Mouse (Mus musculus) spleen, adult 2 months (tissue): ENCODE measurements around the gene Slc23a2.

Experiments used
- CTCF ChIP-seq: fragments of 200-500 bp; IDR thresholded peaks from 2 replicates; pipeline ENCODE4 v1.5.1; 2011; ENCODE audit warnings: mild to moderate bottlenecking, inconsistent platforms; ENCODE audit not compliant: insufficient read depth, insufficient read length, insufficient replicate concordance; ENCODE audit errors: extremely low read depth
- POLR2A ChIP-seq: fragments of 200-500 bp; IDR thresholded peaks from 2 replicates; pipeline ENCODE4 v1.6.1; 2011; ENCODE audit warnings: low read depth, low read length, inconsistent platforms

DNA sequence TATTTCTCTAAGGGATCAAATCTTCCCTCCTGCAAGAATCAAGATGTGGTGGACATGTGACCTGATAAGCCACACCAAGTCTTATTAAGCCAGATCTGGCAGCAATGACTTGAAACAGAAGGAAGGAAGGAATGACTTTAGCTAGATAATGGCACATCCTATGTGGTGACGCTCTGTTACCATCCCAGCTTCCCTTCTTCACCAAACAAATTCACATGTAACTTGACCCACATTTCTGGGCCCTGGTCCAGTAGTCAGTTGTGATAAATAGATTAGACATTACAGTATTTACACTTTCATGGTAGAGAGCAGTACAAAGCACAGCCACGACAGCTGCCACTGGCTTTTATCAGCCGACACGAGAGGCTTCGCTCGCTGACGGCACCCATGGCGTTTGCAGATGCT, 89.6 kb downstream of the Slc23a2 start:
- no peak for TF ChIP-seq POLR2A
- TF ChIP-seq CTCF, result no peak
